Mouse (Mus musculus) forebrain, embryonic 12.5 days (tissue): Measurements from ENCODE around the gene Gm14412. TPM values are rescaled to one million over a fixed set of nuclear protein-coding genes. Genes with fewer than 3 reads are reported as not detected.

Experiments used
- polyA plus RNA-seq: library from polyadenylated mRNA; unstranded; fragments of >200 nt; fragmentation: Nextera tagmentation; extraction: Ambion mirVana; gene quantifications from 2 replicates; pipeline ENCODE4 v1.2.1, GENCODE M21; 2016

Gm14412 gene
- polyA plus RNA-seq, 1 experiment from 2014 or later: not detected

Other genes starting within 250 kb of the Gm14412 start
- gene Gm14401, start 250.0 kb downstream of the Gm14412 start, polyA plus RNA-seq: not detected in 2 replicates
- gene Gm14410, start 117.9 kb downstream of the Gm14412 start, polyA plus RNA-seq: 26.5 and 29.5 TPM in 2 replicates
- gene Gm14409, start 57.3 kb downstream of the Gm14412 start, polyA plus RNA-seq: not detected in 2 replicates
- 8.1 and 10.1 TPM in 2 replicates for gene Gm14418, start 74.0 kb upstream of the Gm14412 start, polyA plus RNA-seq
- gene Zfp970, start 140.4 kb upstream of the Gm14412 start, polyA plus RNA-seq: 10.6 and 12.7 TPM in 2 replicates
- 4.1 and 4.4 TPM in 2 replicates for gene Gm14403, start 173.9 kb upstream of the Gm14412 start, polyA plus RNA-seq